Mouse (Mus musculus) layer of hippocampus, adult 9-10 months (tissue): ENCODE measurements around the gene Ptprj.
"Not testable (repeated sequence)": the region's sequence is repeated elsewhere in the genome, so short reads cannot be mapped to it uniquely, and the experiment has no call there.

Experiments used
- DNase-seq: peaks from one replicate; pipeline ENCODE4 v3.0.0; 2022; ENCODE audit warnings: low spot score

Gene Ptprj

GRCm38 (mm10) chr2:90577451-90578279, 2.8 kb downstream of the Ptprj start:
- DNase-seq = no peak

GRCm38 (mm10) chr2:90576936-90577335, 3.5 kb downstream of the Ptprj start:
- DNase-seq = no peak

DNA sequence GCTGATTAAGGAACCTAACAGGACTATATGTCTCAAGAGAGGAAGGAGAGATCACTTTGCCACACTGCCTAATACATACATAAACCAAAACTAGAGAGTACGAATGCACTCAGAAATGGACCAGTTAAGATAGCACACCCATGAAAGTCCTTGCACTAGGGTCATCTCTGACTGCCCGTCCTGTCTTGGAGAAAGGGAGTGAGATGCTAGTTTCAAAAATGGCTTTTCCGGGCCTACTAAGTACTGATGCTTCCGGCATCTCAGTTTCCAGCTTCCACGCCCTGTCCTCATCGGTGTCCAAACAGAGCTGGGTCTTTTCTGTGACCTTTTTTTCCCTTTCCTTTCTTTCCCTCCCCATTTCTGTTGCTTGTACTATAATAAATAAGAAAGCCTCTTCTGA, 4.0 kb downstream of the Ptprj start:
- DNase-seq = no peak

GRCm38 (mm10) chr2:90575713-90576112, 4.7 kb downstream of the Ptprj start:
- no peak for DNase-seq

- no peak for DNase-seq
Measured at GRCm38 (mm10) chr2:90575116-90575515, 5.3 kb downstream of the Ptprj start.

DNA sequence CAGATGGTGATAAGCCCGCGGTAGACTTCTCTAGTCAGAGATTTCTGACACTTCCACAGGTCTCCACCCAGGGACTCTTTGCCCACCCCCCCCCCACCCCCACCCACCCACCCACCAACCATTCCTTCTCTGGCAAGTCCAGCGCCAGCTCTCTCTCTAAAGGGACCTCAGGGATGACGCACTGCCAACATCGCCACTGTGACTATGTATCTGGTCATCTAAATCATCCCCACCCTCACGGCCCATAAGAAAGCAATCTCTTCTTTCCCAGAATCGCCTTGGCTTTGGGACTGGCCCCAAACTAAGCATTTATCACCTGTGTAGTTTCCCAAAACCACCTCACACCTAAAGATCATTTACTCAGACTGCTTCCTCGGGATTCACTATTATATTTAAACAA, 5.9 kb downstream of the Ptprj start:
- no peak for DNase-seq

DNA sequence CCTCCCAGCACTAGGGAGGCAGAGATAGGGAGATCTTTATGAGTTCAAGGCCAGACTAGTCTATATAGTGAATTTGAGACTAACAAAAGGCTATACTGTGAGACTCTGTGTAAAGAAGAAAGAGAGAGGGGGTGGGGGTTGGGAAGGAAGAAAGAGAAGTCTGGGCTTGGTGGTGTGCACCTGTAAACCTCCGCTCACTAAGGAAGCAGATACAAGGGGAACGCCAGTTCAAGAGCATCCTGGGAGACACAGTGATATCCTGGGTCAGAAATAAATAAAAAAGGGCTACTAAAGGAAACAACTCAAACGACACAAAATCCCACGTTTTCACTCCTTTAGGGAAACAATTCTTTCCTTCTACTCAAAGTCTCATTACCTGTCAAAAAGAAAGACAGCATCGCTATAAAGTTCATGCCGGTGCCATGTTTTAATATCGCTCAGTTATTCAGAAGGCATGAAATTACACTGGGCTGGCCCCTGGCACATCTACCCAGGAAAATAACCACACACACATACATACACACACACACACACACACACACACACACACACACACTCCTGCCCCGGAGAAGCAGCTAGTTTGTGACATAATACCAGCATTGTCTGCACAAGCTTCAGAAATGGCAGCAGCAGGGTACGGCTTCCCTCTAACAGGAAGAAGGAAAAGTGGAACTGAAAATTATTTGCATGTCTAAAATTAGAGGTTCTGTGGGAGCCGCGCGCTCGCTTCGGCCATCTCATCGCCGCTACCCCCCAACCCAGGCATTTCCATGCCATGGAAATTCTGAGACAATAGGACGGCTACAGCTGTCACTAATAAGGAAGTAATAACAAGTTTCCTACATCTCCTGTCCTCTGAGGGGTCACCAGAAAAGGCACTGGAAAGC, 6.6 kb downstream of the Ptprj start:
- no peak for DNase-seq

- no peak for DNase-seq
Measured at GRCm38 (mm10) chr2:90572126-90572525, 8.3 kb downstream of the Ptprj start.

DNA sequence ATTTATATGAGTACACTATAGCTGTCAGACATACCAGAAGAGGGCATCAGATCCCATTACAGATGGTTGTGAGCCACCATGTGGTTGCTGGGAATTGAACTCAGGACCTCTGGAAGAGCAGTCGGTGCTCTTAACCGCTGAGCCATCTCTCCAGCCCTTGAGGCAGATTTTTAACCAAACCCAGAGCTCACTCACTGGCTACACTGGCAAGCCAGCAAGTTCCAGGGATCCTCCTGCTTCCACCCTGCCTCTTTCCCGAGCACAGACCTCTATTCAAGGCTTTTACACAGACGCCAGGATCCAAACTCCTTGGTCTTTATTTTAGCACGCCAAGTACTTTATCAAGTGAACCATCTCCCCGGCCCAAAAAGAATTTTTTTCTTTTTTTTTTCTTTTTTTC, 9.0 kb downstream of the Ptprj start:
- DNase-seq = not testable (repeated sequence)

GRCm38 (mm10) chr2:90570871-90571270, 9.6 kb downstream of the Ptprj start:
- no peak for DNase-seq

GRCm38 (mm10) chr2:90570216-90570615, 10.2 kb downstream of the Ptprj start:
- no peak for DNase-seq

GRCm38 (mm10) chr2:90568961-90569481, 11.4 kb downstream of the Ptprj start:
- DNase-seq = no peak

- no peak for DNase-seq
Measured at GRCm38 (mm10) chr2:90568091-90568490, 12.4 kb downstream of the Ptprj start.

- no peak for DNase-seq
Measured at GRCm38 (mm10) chr2:90566773-90567528, 13.5 kb downstream of the Ptprj start.

GRCm38 (mm10) chr2:90566046-90566445, 14.4 kb downstream of the Ptprj start:
- DNase-seq = no peak

GRCm38 (mm10) chr2:90565192-90565929, 15.1 kb downstream of the Ptprj start:
- DNase-seq = no peak

- DNase-seq = no peak
Measured at GRCm38 (mm10) chr2:90564552-90564951, 15.9 kb downstream of the Ptprj start.

GRCm38 (mm10) chr2:90563171-90563570, 17.3 kb downstream of the Ptprj start:
- no peak for DNase-seq

- no peak for DNase-seq
Measured at GRCm38 (mm10) chr2:90562126-90562670, 18.2 kb downstream of the Ptprj start.

GRCm38 (mm10) chr2:90560197-90560843, 20.1 kb downstream of the Ptprj start:
- DNase-seq = no peak
